Mouse (Mus musculus): ENCODE results near the gene Gm19426. TPM values are rescaled to one million over a fixed set of nuclear protein-coding genes. Genes with fewer than 3 reads are reported as not detected.

The Gm19426 gene
- polyA plus RNA-seq, 2 experiments = 0.98 to 1.8 TPM

- no peaks in the 10 kb centered on the region for H3K9me3 ChIP-seq (ENCODE audit: control insufficient read depth, low read length)
- H3K4me3 ChIP-seq (ENCODE audit: insufficient read depth in 1 of 2, low read depth in 2 of 2, low read length in 2 of 2) = peak within 1 kb of the TSS; percentile 77 to 99
- H3K27ac ChIP-seq = peak within 1 kb of the TSS; percentile 98
- H3K9ac ChIP-seq (replicated peaks) = peak within 1 kb of the TSS; percentile 92
- H3K4me2 ChIP-seq (ENCODE audit: low read depth) = peak within 1 kb of the TSS; percentile 87
- under 1% methylated on average over 101 of the region's 107 CpGs for whole genome bisulfite sequencing (ENCODE audit: insufficient replicate concordance)
- DNase-seq (ENCODE audit: low read depth in 3 of 3, low spot score in 3 of 3) (peak; percentile 95 to 97 (median 96)), ATAC-seq (ENCODE audit: insufficient read depth) (peak; percentile 90)
- no peaks in the 10 kb centered on the region for H3K27me3 ChIP-seq (ENCODE audit: control insufficient read depth, insufficient read depth, low read length)
- TF ChIP-seq EP300 (IDR thresholded peaks at IDR 0.05; ENCODE audit: low read depth) = no peak; the same call in 1 of the 2 replicates
- TF ChIP-seq CTCF (IDR thresholded peaks at IDR 0.05; ENCODE audit: low read depth) = no peak
- H3K36me3 ChIP-seq (replicated peaks; ENCODE audit: control insufficient read depth, insufficient read depth, low read depth) = peaks cover 15% of the 10 kb centered on the region
- H3K4me1 ChIP-seq (replicated peaks; ENCODE audit: control insufficient read depth in 2 of 2, insufficient read depth in 2 of 2, low read length in 1 of 2) = peaks cover 13 to 20% of the 10 kb centered on the region in 2 experiments
These were observed 28.5 kb downstream of the Gm19426 start, which contains the start of gene Zdhhc5 for GRCm38 (mm10) chr2:84714811-84715561. Gene Zdhhc5, minus strand, starts transcription at chr2:84715180.

- no peak for DNase-seq (ENCODE audit: low read depth in 3 of 3, low spot score in 3 of 3)
- Histone ChIP-seq H3K36me3 (replicated peaks; ENCODE audit: control insufficient read depth, insufficient read depth, low read depth) (peaks cover 19% of the 10 kb centered on the region), H3K9me3 (ENCODE audit: control insufficient read depth, low read length) (no peaks in the 10 kb centered on the region), H3K4me3 (ENCODE audit: insufficient read depth in 1 of 2, low read depth in 2 of 2, low read length in 2 of 2) (peak overlapping the region; percentile 77 to 99), H3K27ac (peak overlapping the region; percentile 98), H3K4me2 (ENCODE audit: low read depth) (peak overlapping the region; percentile 87), H3K27me3 (ENCODE audit: control insufficient read depth, insufficient read depth, low read length) (no peaks in the 10 kb centered on the region), H3K4me1 (replicated peaks; ENCODE audit: control insufficient read depth in 2 of 2, insufficient read depth in 2 of 2, low read length in 1 of 2) (peaks cover 13 to 20% of the 10 kb centered on the region in 2 experiments), H3K9ac (replicated peaks) (peak overlapping the region; percentile 92)
- TF ChIP-seq EP300 (IDR thresholded peaks at IDR 0.05; ENCODE audit: low read depth) = no peak
- no peak for TF ChIP-seq CTCF (IDR thresholded peaks at IDR 0.05; ENCODE audit: low read depth)
- ATAC-seq (ENCODE audit: insufficient read depth) = no peak
- WGBS (ENCODE audit: insufficient replicate concordance) = 0% methylated on average over 25 of the region's 26 CpGs
These were observed 29.0 kb downstream of the Gm19426 start for GRCm38 (mm10) chr2:84714422-84714810.

DNA sequence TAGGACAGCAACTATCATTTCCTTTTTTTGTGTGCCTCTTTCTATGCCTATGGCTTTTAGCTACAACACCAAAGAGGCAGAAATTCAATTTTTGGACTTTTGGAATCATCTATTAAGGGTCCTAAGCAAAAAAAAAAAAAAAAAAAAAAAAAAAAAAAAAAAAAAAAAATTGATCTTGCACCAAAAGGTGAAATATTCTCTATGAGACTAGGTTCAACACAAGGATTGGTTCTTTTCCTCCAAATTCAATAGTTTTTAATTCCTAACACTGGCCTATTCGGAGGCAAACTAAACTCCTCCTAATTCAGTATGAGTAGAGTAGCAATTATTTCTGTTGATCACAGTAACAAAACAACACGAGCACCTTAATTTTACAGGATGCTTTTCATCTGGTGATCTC is 31.6 kb downstream of the Gm19426 start:
- Histone ChIP-seq H3K9ac (replicated peaks) (no peak overlapping the region), H3K27me3 (ENCODE audit: control insufficient read depth, insufficient read depth, low read length) (no peaks in the 10 kb centered on the region), H3K4me2 (ENCODE audit: low read depth) (peak overlapping the region; percentile 28; the same call in 1 of the 2 replicates), H3K4me1 (replicated peaks; ENCODE audit: control insufficient read depth in 2 of 2, insufficient read depth in 2 of 2, low read length in 1 of 2) (peaks cover 7 to 10% of the 10 kb centered on the region in 2 experiments), H3K9me3 (ENCODE audit: control insufficient read depth, low read length) (no peaks in the 10 kb centered on the region), H3K36me3 (replicated peaks; ENCODE audit: control insufficient read depth, insufficient read depth, low read depth) (peaks cover 41% of the 10 kb centered on the region), H3K27ac (no peak overlapping the region), H3K4me3 (ENCODE audit: insufficient read depth in 1 of 2, low read depth in 2 of 2, low read length in 2 of 2) (no peak overlapping the region)
- DNase-seq (ENCODE audit: low read depth in 3 of 3, low spot score in 3 of 3) = no peak
- 78% methylated on average over 2 of the region's 2 CpGs for WGBS (ENCODE audit: insufficient replicate concordance)
- TF ChIP-seq EP300 (IDR thresholded peaks at IDR 0.05; ENCODE audit: low read depth) (no peak), CTCF (IDR thresholded peaks at IDR 0.05; ENCODE audit: low read depth) (no peak)
- no peak for ATAC-seq (ENCODE audit: insufficient read depth)

DNA sequence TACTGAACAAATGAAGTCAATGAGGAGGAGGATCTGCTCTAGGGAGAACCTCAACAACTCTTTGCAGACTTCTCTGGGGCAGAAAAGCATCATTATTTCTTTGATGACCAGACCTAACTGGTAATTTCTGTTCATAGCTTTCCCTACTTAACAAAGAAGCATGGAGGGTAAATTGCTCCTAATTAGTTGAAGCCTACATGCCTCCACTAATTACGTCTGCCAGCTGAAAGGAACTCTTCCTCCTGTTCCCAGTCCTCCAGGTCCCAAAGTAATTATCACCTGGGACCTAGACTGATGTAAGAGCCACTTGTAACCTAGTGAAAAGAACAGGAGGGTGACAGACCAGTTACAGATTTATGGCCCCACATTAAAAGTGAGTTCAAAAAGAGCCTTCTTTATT is 35.9 kb downstream of the Gm19426 start:
- TF ChIP-seq EP300 (IDR thresholded peaks at IDR 0.05; ENCODE audit: low read depth) (no peak), CTCF (IDR thresholded peaks at IDR 0.05; ENCODE audit: low read depth) (no peak)
- H3K27me3 ChIP-seq (ENCODE audit: control insufficient read depth, insufficient read depth, low read length) = no peaks in the 10 kb centered on the region
- no peak for ATAC-seq (ENCODE audit: insufficient read depth)
- 71% methylated on average over 1 of the region's 1 CpGs for WGBS (ENCODE audit: insufficient replicate concordance)
- H3K4me1 ChIP-seq (replicated peaks; ENCODE audit: control insufficient read depth in 2 of 2, insufficient read depth in 2 of 2, low read length in 1 of 2) = peaks cover 5 to 6% of the 10 kb centered on the region in 2 experiments
- no peak overlapping the region for H3K27ac ChIP-seq
- no peak for DNase-seq (ENCODE audit: low read depth in 3 of 3, low spot score in 3 of 3)
- no peaks in the 10 kb centered on the region for H3K9me3 ChIP-seq (ENCODE audit: control insufficient read depth, low read length)
- H3K9ac ChIP-seq (replicated peaks) = no peak overlapping the region
- H3K36me3 ChIP-seq (replicated peaks; ENCODE audit: control insufficient read depth, insufficient read depth, low read depth) = peaks cover 55% of the 10 kb centered on the region
- H3K4me3 ChIP-seq (ENCODE audit: insufficient read depth in 1 of 2, low read depth in 2 of 2, low read length in 2 of 2) = no peak overlapping the region
- H3K4me2 ChIP-seq (ENCODE audit: low read depth) = no peak overlapping the region

GRCm38 (mm10) chr2:84705295-84705694 is 38.2 kb downstream of the Gm19426 start:
- DNase-seq (ENCODE audit: low read depth in 3 of 3, low spot score in 3 of 3) (no peak), ATAC-seq (ENCODE audit: insufficient read depth) (no peak)
- no peak overlapping the region for H3K4me2 ChIP-seq (ENCODE audit: low read depth)
- peaks cover 53% of the 10 kb centered on the region for H3K36me3 ChIP-seq (replicated peaks; ENCODE audit: control insufficient read depth, insufficient read depth, low read depth)
- no peak overlapping the region for H3K27ac ChIP-seq
- H3K27me3 ChIP-seq (ENCODE audit: control insufficient read depth, insufficient read depth, low read length) = no peaks in the 10 kb centered on the region
- H3K4me1 ChIP-seq (replicated peaks; ENCODE audit: control insufficient read depth in 2 of 2, insufficient read depth in 2 of 2, low read length in 1 of 2) = peaks cover 5 to 6% of the 10 kb centered on the region in 2 experiments
- H3K4me3 ChIP-seq (ENCODE audit: insufficient read depth in 1 of 2, low read depth in 2 of 2, low read length in 2 of 2) = no peak overlapping the region
- 67% methylated on average over 1 of the region's 1 CpGs for WGBS (ENCODE audit: insufficient replicate concordance)
- H3K9me3 ChIP-seq (ENCODE audit: control insufficient read depth, low read length) = no peaks in the 10 kb centered on the region
- TF ChIP-seq CTCF (IDR thresholded peaks at IDR 0.05; ENCODE audit: low read depth) (no peak), EP300 (IDR thresholded peaks at IDR 0.05; ENCODE audit: low read depth) (no peak)
- no peak overlapping the region for H3K9ac ChIP-seq (replicated peaks)
